In the genomic region with DNA sequence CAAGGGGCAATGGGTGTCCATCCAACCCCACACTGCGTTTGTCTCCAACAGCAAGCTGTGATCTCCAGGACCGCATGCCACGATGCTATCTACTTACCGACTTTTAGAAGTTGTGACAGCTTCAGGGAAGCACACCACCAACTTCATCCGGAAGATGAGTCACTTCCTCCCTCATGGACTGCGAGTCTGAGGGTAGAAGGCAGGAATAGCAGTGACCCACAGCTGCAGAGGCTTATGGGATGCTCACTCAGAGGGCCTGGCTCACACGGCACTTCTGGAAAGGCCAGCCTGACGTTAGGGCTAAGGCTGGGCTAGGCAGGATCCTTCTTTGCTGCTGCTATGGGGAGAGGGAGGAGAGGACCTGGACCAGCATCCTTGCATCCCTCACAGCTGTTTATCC, we compare ENCODE assay signal across 10 mouse cellular contexts. TPM values are rescaled to one million over a fixed set of nuclear protein-coding genes. Genes with fewer than 3 reads are reported as not detected.
DNase-seq lines count a peak whose midpoint lies in the region; TF ChIP-seq lines count a peak whose summit lies in the region.
"Had no signal": no experiment of that assay in that cellular context is flagged by ENCODE, and none has a peak within 500 bp of the region (broad histone marks: within the 10 kb centered on the region; RNA-seq: fewer than 3 reads in every experiment).

TSS of gene Slco2b1 (minus strand) at position 175 of the 400 bp plus-strand sequence.

- H3K4me3 ChIP-seq in gastrocnemius, adult 2 months: no peak within 1 kb of the TSS
- H3K4me3 ChIP-seq in left cerebral cortex, adult 2 months: no peak within 1 kb of the TSS
- H3K4me3 ChIP-seq: forebrain, embryonic 12.5 days; heart, embryonic 13.5 days had no signal

- no peak for DNase-seq in gastrocnemius, adult 2 months
- DNase-seq in gastrocnemius, postnatal 10 days: no peak
- no peak for DNase-seq in left cerebral cortex, adult 2 months (ENCODE audit: extremely low spot score in 1 of 2, low spot score in 2 of 2)
- DNase-seq in left cerebral cortex, postnatal 4 days: no peak
- peak in 1 of 2 experiments; percentile 24 for DNase-seq in adrenal gland, postnatal 36 days
- DNase-seq in layer of hippocampus, postnatal 25 days (ENCODE audit: extremely low spot score in 1 of 2, low spot score in 1 of 2): no peak
- DNase-seq in right cerebral cortex, adult 18-20 months: no peak
- no peak for DNase-seq in ovary, postnatal 14 days (ENCODE audit: low spot score)

- intact Hi-C loops in gastrocnemius, adult 2 months (cut with DNase I): loop anchor here (5.0 to 10.0 kb wide), 2 partner anchors 86 to 164 kb away; no protein-coding TSS in a partner anchor
- intact Hi-C loops in left cerebral cortex, adult 2 months (cut with DNase I): loop anchor here (2.0 kb wide), 1 partner anchor 92 kb away; no protein-coding TSS in a partner anchor
- intact Hi-C loops in left cerebral cortex, postnatal 4 days (cut with DNase I): no loop called here

- TF ChIP-seq CTCF in gastrocnemius, adult 2 months (IDR thresholded peaks at IDR 0.05): no peak
- TF ChIP-seq CTCF in left cerebral cortex, adult 2 months (IDR thresholded peaks at IDR 0.05): no peak

- H3K27ac ChIP-seq in gastrocnemius, adult 2 months: peak within 1 kb of the TSS; percentile 38; the same call in 1 of the 2 replicates
- H3K27ac ChIP-seq in left cerebral cortex, adult 2 months: no peak within 1 kb of the TSS
- H3K27ac ChIP-seq: forebrain, embryonic 12.5 days; heart, embryonic 13.5 days had no signal

RNA-seq across cellular contexts. Expression of gene Slco2b1, which starts in this region (rescaled TPM):
- 1 to 10 TPM; 5.2 to 7.1 TPM for total RNA-seq in gastrocnemius, adult 2 months (2021)
- total RNA-seq in gastrocnemius, postnatal 10 days (2021): 1 to 10 TPM; 8.8 to 9.8 TPM
- total RNA-seq in left cerebral cortex, adult 2 months (2021): 10 to 100 TPM; 12.3 to 12.9 TPM
- 10 to 100 TPM in 1 of 2 experiments, 1 to 10 TPM in 1; 9.9 to 10.2 TPM for total RNA-seq in left cerebral cortex, postnatal 4 days (2021)
- 10 to 100 TPM; 18.3 to 27.4 TPM for total RNA-seq in adrenal gland, postnatal 36 days (2021)
- 10 to 100 TPM; 13.0 to 17.1 TPM for total RNA-seq in layer of hippocampus, postnatal 25 days (2021)
